Mouse (Mus musculus) C2C12 (cell line): Measurements from ENCODE around the gene Fbxw11. TPM values are rescaled to one million over a fixed set of nuclear protein-coding genes. Genes with fewer than 3 reads are reported as not detected.

Source experiments
- H3K27me3 ChIP-seq: one replicate; pipeline ENCODE4 v1.6.1; 2011; ENCODE audit not compliant: control insufficient read depth, insufficient read depth, insufficient read length
- H3K36me3 ChIP-seq: one replicate; pipeline ENCODE4 v1.6.1; 2011; ENCODE audit not compliant: control insufficient read depth, insufficient read depth
- H3K4me3 ChIP-seq: one replicate; pipeline ENCODE4 v1.5.1; 2011; ENCODE audit warnings: mild to moderate bottlenecking, control low read depth; ENCODE audit not compliant: poor library complexity, insufficient read depth, severe bottlenecking
- H3K79me2 ChIP-seq: one replicate; pipeline ENCODE4 v1.6.1; 2011; ENCODE audit not compliant: control insufficient read depth, insufficient read depth
- H3K79me3 ChIP-seq: one replicate; pipeline ENCODE4 v1.6.1; 2011; ENCODE audit warnings: low read depth, control low read depth
- H3ac ChIP-seq: one replicate; pipeline ENCODE3; 2011; ENCODE audit warnings: low read depth; ENCODE audit not compliant: control insufficient read depth, insufficient read length
- CEBPB ChIP-seq: IDR thresholded peaks from one replicate; pipeline ENCODE4 v1.6.1; 2011; ENCODE audit warnings: low read depth, mild to moderate bottlenecking, control low read depth, moderate library complexity
- CTCF ChIP-seq: IDR thresholded peaks from one replicate; pipeline ENCODE4 v1.5.1; 2011; ENCODE audit not compliant: control insufficient read depth, insufficient read depth, insufficient read length
- FOSL1 ChIP-seq: IDR thresholded peaks from one replicate; pipeline ENCODE4 v1.8.0; 2011; ENCODE audit warnings: mild to moderate bottlenecking, low read length; ENCODE audit not compliant: poor library complexity, insufficient read depth, severe bottlenecking
- MAX ChIP-seq: IDR thresholded peaks from one replicate; pipeline ENCODE4 v1.6.1; 2011; ENCODE audit warnings: mild to moderate bottlenecking, control low read depth
- MYOD1 ChIP-seq: IDR thresholded peaks from one replicate; pipeline ENCODE4 v1.6.1; 2011; ENCODE audit warnings: low read depth; ENCODE audit not compliant: control insufficient read depth, insufficient read length
- MYOG ChIP-seq: IDR thresholded peaks from one replicate; pipeline ENCODE4 v1.6.1; 2011; ENCODE audit not compliant: control insufficient read depth, insufficient read length; ENCODE audit errors: extremely low read depth
- USF1 ChIP-seq: IDR thresholded peaks from one replicate; pipeline ENCODE4 v1.6.1; 2011; ENCODE audit warnings: low read depth, mild to moderate bottlenecking, control low read depth, moderate library complexity
- polyA plus RNA-seq: library from polyadenylated mRNA; unstranded; fragments of >200 nt; fragmentation: generic; extraction: Trizol; gene quantifications from one replicate; pipeline ENCODE4 v1.2.1, GENCODE M21; 2012; ENCODE audit warnings: missing spikeins

The Fbxw11 gene
- polyA plus RNA-seq, 1 experiment, result 38.8 TPM

GRCm38 (mm10) chr11:32626079-32626478, 16.4 kb upstream of the Fbxw11 start:
- Histone ChIP-seq H3K27me3 (no peaks in the 10 kb centered on the region), H3K79me2 (no peaks in the 10 kb centered on the region), H3ac (no peak overlapping the region), H3K79me3 (no peaks in the 10 kb centered on the region), H3K36me3 (peaks cover 26% of the 10 kb centered on the region), H3K4me3 (no peak overlapping the region)
- no peak for TF ChIP-seq MYOG
- no peak for TF ChIP-seq MYOD1
- TF ChIP-seq CTCF, result no peak
- TF ChIP-seq FOSL1, result no peak

- TF ChIP-seq MYOG, result no peak
- no peak for TF ChIP-seq CTCF
- TF ChIP-seq MYOD1, result no peak
- no peak for TF ChIP-seq FOSL1
- no peak for TF ChIP-seq CEBPB
- TF ChIP-seq USF1, result no peak
- TF ChIP-seq MAX, result no peak
- Histone ChIP-seq H3K4me3 (no peak overlapping the region), H3K36me3 (peaks cover 9% of the 10 kb centered on the region), H3K27me3 (no peaks in the 10 kb centered on the region), H3K79me3 (no peaks in the 10 kb centered on the region), H3K79me2 (no peaks in the 10 kb centered on the region), H3ac (no peak overlapping the region)
These were observed 14.6 kb upstream of the Fbxw11 start for GRCm38 (mm10) chr11:32627900-32628299.

GRCm38 (mm10) chr11:32629713-32630211, 12.8 kb upstream of the Fbxw11 start:
- TF ChIP-seq MYOG (no peak), MYOD1 (no peak), CEBPB (no peak), USF1 (no peak), CTCF (no peak), MAX (no peak), FOSL1 (no peak)

GRCm38 (mm10) chr11:32632671-32633070, 9.9 kb upstream of the Fbxw11 start:
- Histone ChIP-seq H3ac (no peak overlapping the region), H3K4me3 (no peak overlapping the region), H3K36me3 (no peaks in the 10 kb centered on the region), H3K27me3 (no peaks in the 10 kb centered on the region), H3K79me3 (no peaks in the 10 kb centered on the region), H3K79me2 (no peaks in the 10 kb centered on the region)
- TF ChIP-seq USF1 (no peak), MYOD1 (no peak), CTCF (no peak), MAX (no peak), MYOG (no peak), FOSL1 (no peak), CEBPB (no peak)

More at GRCm38 (mm10) chr11:32629713-32630211, 12.8 kb upstream of the Fbxw11 start:
- no peak overlapping the region for H3ac ChIP-seq
- H3K79me3 ChIP-seq, result no peaks in the 10 kb centered on the region
- H3K79me2 ChIP-seq, result no peaks in the 10 kb centered on the region
- no peak overlapping the region for H3K4me3 ChIP-seq
- no peaks in the 10 kb centered on the region for H3K27me3 ChIP-seq
- no peaks in the 10 kb centered on the region for H3K36me3 ChIP-seq

GRCm38 (mm10) chr11:32633542-32633941, 9.0 kb upstream of the Fbxw11 start:
- H3K4me3 ChIP-seq, result no peak overlapping the region
- no peak overlapping the region for H3ac ChIP-seq
- TF ChIP-seq MAX, result no peak
- no peak for TF ChIP-seq CTCF
- TF ChIP-seq USF1, result no peak
- no peak for TF ChIP-seq CEBPB
- TF ChIP-seq MYOG, result no peak
- TF ChIP-seq MYOD1, result no peak
- TF ChIP-seq FOSL1, result no peak
- no peaks in the 10 kb centered on the region for H3K79me3 ChIP-seq
- H3K27me3 ChIP-seq, result no peaks in the 10 kb centered on the region
- H3K36me3 ChIP-seq, result no peaks in the 10 kb centered on the region
- H3K79me2 ChIP-seq, result no peaks in the 10 kb centered on the region

- Histone ChIP-seq H3ac (no peak overlapping the region), H3K27me3 (no peaks in the 10 kb centered on the region), H3K79me3 (no peaks in the 10 kb centered on the region), H3K79me2 (no peaks in the 10 kb centered on the region), H3K36me3 (no peaks in the 10 kb centered on the region), H3K4me3 (no peak overlapping the region)
- no peak for TF ChIP-seq USF1
- no peak for TF ChIP-seq MYOG
- no peak for TF ChIP-seq MAX
- TF ChIP-seq CTCF, result no peak
- no peak for TF ChIP-seq FOSL1
- TF ChIP-seq CEBPB, result no peak
- no peak for TF ChIP-seq MYOD1
These were observed 8.4 kb upstream of the Fbxw11 start for GRCm38 (mm10) chr11:32634143-32634542.
